Mouse (Mus musculus) cortical plate, adult 2 months (tissue): ENCODE measurements at regions not wholly inside any gene's neighbourhood (a gene's known extent, or its start where the extent isn't known, plus 50 kb on each side); places are given as distances from the start of the nearest gene placed in this dataset.

ENCODE experiments used
- H3K27ac ChIP-seq: fragments of 200-500 bp; 2 replicates; pipeline ENCODE4 v1.5.1; 2012; ENCODE audit warnings: low read length, control low read depth, inconsistent platforms; ENCODE audit not compliant: insufficient read depth
- H3K4me1 ChIP-seq: fragments of 200-500 bp; 2 replicates; pipeline ENCODE4 v1.6.1; 2011; ENCODE audit warnings: low read length; ENCODE audit not compliant: control insufficient read depth, insufficient read depth
- H3K4me3 ChIP-seq: fragments of 200-500 bp; 2 replicates; pipeline ENCODE4 v1.5.1; 2011; ENCODE audit warnings: mild to moderate bottlenecking, low read length, control low read depth; ENCODE audit not compliant: insufficient read depth
- CTCF ChIP-seq: fragments of 200-500 bp; IDR thresholded peaks from 2 replicates; pipeline ENCODE4 v1.5.1; 2011; ENCODE audit warnings: mild to moderate bottlenecking, control low read depth, low read length; ENCODE audit not compliant: insufficient read depth; ENCODE audit errors: extremely low read depth
- POLR2A ChIP-seq: fragments of 200-500 bp; IDR thresholded peaks from 2 replicates; pipeline ENCODE4 v1.6.1; 2011; ENCODE audit warnings: mild to moderate bottlenecking, low read length, control low read depth; ENCODE audit not compliant: insufficient read depth; ENCODE audit errors: extremely low read depth

GRCm38 (mm10) chr14:47877771-47878443 lies 229.7 kb downstream of the Ktn1 start:
- Histone ChIP-seq H3K4me1 (no peaks in the 10 kb centered on the region), H3K4me3 (no peak overlapping the region), H3K27ac (no peak overlapping the region)
- no peak for TF ChIP-seq CTCF
- TF ChIP-seq POLR2A, result no peak

GRCm38 (mm10) chr14:47885326-47885725 lies 235.3 kb upstream of the Peli2 start:
- H3K27ac ChIP-seq, result no peak overlapping the region
- no peaks in the 10 kb centered on the region; the same call in 1 of the 2 replicates for H3K4me1 ChIP-seq
- H3K4me3 ChIP-seq, result no peak overlapping the region
- TF ChIP-seq POLR2A, result no peak
- TF ChIP-seq CTCF, result no peak

GRCm38 (mm10) chr14:47890251-47891198 lies 230.1 kb upstream of the Peli2 start:
- H3K4me1 ChIP-seq, result no peaks in the 10 kb centered on the region; the same call in 1 of the 2 replicates
- no peak overlapping the region for H3K27ac ChIP-seq
- H3K4me3 ChIP-seq, result no peak overlapping the region
- TF ChIP-seq CTCF, result no peak
- TF ChIP-seq POLR2A, result no peak

- Histone ChIP-seq H3K27ac (no peak overlapping the region), H3K4me1 (no peaks in the 10 kb centered on the region; the same call in 1 of the 2 replicates), H3K4me3 (no peak overlapping the region)
- no peak for TF ChIP-seq CTCF
These were observed 224.0 kb upstream of the Peli2 start for GRCm38 (mm10) chr14:47896581-47896980.

GRCm38 (mm10) chr14:47897907-47898530 lies 222.6 kb upstream of the Peli2 start:
- Histone ChIP-seq H3K4me3 (no peak overlapping the region), H3K27ac (no peak overlapping the region), H3K4me1 (no peaks in the 10 kb centered on the region; the same call in 1 of the 2 replicates)
- TF ChIP-seq POLR2A, result no peak

GRCm38 (mm10) chr14:47898605-47899004 lies 222.0 kb upstream of the Peli2 start:
- Histone ChIP-seq H3K27ac (no peak overlapping the region), H3K4me3 (no peak overlapping the region), H3K4me1 (no peaks in the 10 kb centered on the region; the same call in 1 of the 2 replicates)
- TF ChIP-seq POLR2A, result no peak
- no peak for TF ChIP-seq CTCF

GRCm38 (mm10) chr14:47905334-47905733 lies 215.3 kb upstream of the Peli2 start:
- TF ChIP-seq CTCF, result no peak
- no peak for TF ChIP-seq POLR2A

GRCm38 (mm10) chr14:47909129-47909528 lies 211.5 kb upstream of the Peli2 start:
- H3K4me1 ChIP-seq, result peaks cover 5% of the 10 kb centered on the region; the same call in 1 of the 2 replicates
- no peak overlapping the region for H3K27ac ChIP-seq
- TF ChIP-seq POLR2A (no peak), CTCF (no peak)

More at GRCm38 (mm10) chr14:47905334-47905733, 215.3 kb upstream of the Peli2 start:
- no peak overlapping the region for H3K27ac ChIP-seq
- no peaks in the 10 kb centered on the region for H3K4me1 ChIP-seq
- no peak overlapping the region for H3K4me3 ChIP-seq

GRCm38 (mm10) chr14:47910741-47911295 lies 209.8 kb upstream of the Peli2 start:
- TF ChIP-seq POLR2A (no peak), CTCF (no peak)

More at GRCm38 (mm10) chr14:47909129-47909528, 211.5 kb upstream of the Peli2 start:
- H3K4me3 ChIP-seq, result no peak overlapping the region

More at GRCm38 (mm10) chr14:47910741-47911295, 209.8 kb upstream of the Peli2 start:
- no peak overlapping the region for H3K4me3 ChIP-seq
- no peak overlapping the region for H3K27ac ChIP-seq
- peaks cover 5% of the 10 kb centered on the region; the same call in 1 of the 2 replicates for H3K4me1 ChIP-seq
